Comparison of ENCODE assay signal across 32 mouse cellular contexts in genomic region chrX:114955066-114955465, GRCm38 (mm10). TPM values are rescaled to one million over a fixed set of nuclear protein-coding genes. Genes with fewer than 3 reads are reported as not detected.
DNase-seq lines count a peak whose midpoint lies in the region; ATAC-seq and TF ChIP-seq lines count a peak whose summit lies in the region.
"Had no signal": no experiment of that assay in that cellular context is flagged by ENCODE, and none has a peak within 500 bp of the region (broad histone marks: within the 10 kb centered on the region; RNA-seq: fewer than 3 reads in every experiment).

No protein-coding gene starts in this region.

- no peak overlapping the region for H3K27ac ChIP-seq in heart, postnatal 0 days (ENCODE audit: low read depth)
- H3K27ac ChIP-seq in heart, adult 2 months = no peak overlapping the region
- H3K27ac ChIP-seq: forebrain, embryonic 10.5 days; forebrain, embryonic 13.5 days; hindbrain, embryonic 12.5 days; hindbrain, embryonic 15.5 days had no signal

- no peak for TF ChIP-seq POLR2A in heart, adult 2 months (IDR thresholded peaks at IDR 0.05; ENCODE audit: insufficient read depth, low read depth, low read length)

- H3K4me3 ChIP-seq in heart, postnatal 0 days (ENCODE audit: low read depth, low read length) = no peak overlapping the region
- no peak overlapping the region for H3K4me3 ChIP-seq in heart, adult 2 months
- H3K4me3 ChIP-seq: forebrain, embryonic 10.5 days; forebrain, embryonic 13.5 days; hindbrain, embryonic 12.5 days; hindbrain, embryonic 15.5 days had no signal

- H3K27me3 ChIP-seq in heart, postnatal 0 days (ENCODE audit: control insufficient read depth, insufficient read depth, low read length) = no peaks in the 10 kb centered on the region
- no peaks in the 10 kb centered on the region for H3K27me3 ChIP-seq in heart, adult 2 months (ENCODE audit: control insufficient read depth, insufficient read depth, low read length)
- H3K27me3 ChIP-seq: forebrain, embryonic 13.5 days; hindbrain, embryonic 12.5 days; hindbrain, embryonic 15.5 days had no signal

- no peaks in the 10 kb centered on the region for H3K9me3 ChIP-seq in heart, postnatal 0 days (replicated peaks; ENCODE audit: control insufficient read depth, low read length)
- H3K9me3 ChIP-seq: forebrain, embryonic 13.5 days; hindbrain, embryonic 12.5 days; hindbrain, embryonic 15.5 days had no signal

- no peaks in the 10 kb centered on the region for H3K4me1 ChIP-seq in heart, postnatal 0 days (ENCODE audit: control insufficient read depth, insufficient read depth)
- no peaks in the 10 kb centered on the region for H3K4me1 ChIP-seq in heart, adult 2 months (ENCODE audit: control insufficient read depth, insufficient read depth, low read length)
- H3K4me1 ChIP-seq: forebrain, embryonic 10.5 days; forebrain, embryonic 13.5 days; hindbrain, embryonic 12.5 days; hindbrain, embryonic 15.5 days had no signal

- no peaks in the 10 kb centered on the region for H3K79me2 ChIP-seq in heart, adult 2 months (replicated peaks; ENCODE audit: control insufficient read depth, insufficient read depth, low read length)

- ATAC-seq in heart, postnatal 0 days (ENCODE audit: insufficient read depth, low read depth) = no peak
- ATAC-seq: forebrain, embryonic 13.5 days; forebrain, embryonic 16.5 days; intestine, postnatal 0 days had no signal

- H3K36me3 ChIP-seq in heart, postnatal 0 days (replicated peaks; ENCODE audit: control insufficient read depth, insufficient read depth, low read length) = no peaks in the 10 kb centered on the region
- H3K36me3 ChIP-seq in heart, adult 2 months (ENCODE audit: control insufficient read depth, insufficient read depth, low read length) = no peaks in the 10 kb centered on the region
- H3K36me3 ChIP-seq: forebrain, embryonic 10.5 days; hindbrain, embryonic 12.5 days; hindbrain, embryonic 15.5 days had no signal

- WGBS in heart, postnatal 0 days = 10% methylated on average over 1 of the region's 1 CpGs
- WGBS in heart, adult 2 months = 16% methylated on average over 1 of the region's 1 CpGs

- no peak overlapping the region for H3K9ac ChIP-seq in heart, postnatal 0 days (replicated peaks; ENCODE audit: low read depth, low read length)
- H3K9ac ChIP-seq in heart, adult 2 months (ENCODE audit: low read depth, low read length) = no peak overlapping the region
- H3K9ac ChIP-seq: forebrain, embryonic 13.5 days; hindbrain, embryonic 12.5 days; hindbrain, embryonic 15.5 days had no signal

- H3K4me2 ChIP-seq in heart, postnatal 0 days (ENCODE audit: low read depth, low read length) = no peak overlapping the region
- H3K4me2 ChIP-seq: forebrain, embryonic 13.5 days; hindbrain, embryonic 12.5 days; hindbrain, embryonic 15.5 days had no signal

- no peak for TF ChIP-seq CTCF in heart, postnatal 0 days (IDR thresholded peaks at IDR 0.05; ENCODE audit: low read depth)
- TF ChIP-seq CTCF in heart, adult 2 months (IDR thresholded peaks at IDR 0.05) = no peak

- peak; percentile 0 for DNase-seq in embryo, embryonic 9.5 days (ENCODE audit: extremely low spot score)
- no peak for DNase-seq in embryo, embryonic 11 days
- DNase-seq in heart, postnatal 0 days (ENCODE audit: low spot score) = peak; percentile 7
- DNase-seq in heart, adult 2 months = no peak
- DNase-seq in ZHBTc4 (ENCODE audit: low read depth, low spot score) = peak; percentile 74
- no peak for DNase-seq in testis, postnatal 10 days (ENCODE audit: low spot score)
- DNase-seq: adrenal gland, adult 8-10 months; adrenal gland, postnatal 25 days; cerebellum, adult 11 months; cerebellum, adult 2 months; cerebellum, adult 9-11 months; cerebellum, postnatal 25 days; gastrocnemius, postnatal 10 days; gastrocnemius, postnatal 36 days; heart, adult 11 months; kidney, adult 2 months had no signal

- no peak for TF ChIP-seq EP300 in heart, postnatal 0 days (IDR thresholded peaks at IDR 0.05; ENCODE audit: low read depth)
- no peak for TF ChIP-seq EP300 in heart, adult 2 months (IDR thresholded peaks at IDR 0.05; ENCODE audit: insufficient read depth, low read depth, low read length)

- intact Hi-C loops in heart, adult 2 months (cut with DNase I) = no loop called here

RNA-seq across cellular contexts. Expression of gene Ube2dnl2, which starts 47.7 kb away (rescaled TPM):
- total RNA-seq in heart, postnatal 0 days (2014; rRNA removed; ENCODE audit: low replicate concordance) = 1.4 TPM in 1 of 2 replicates, not detected in the other
- polyA plus RNA-seq in heart, postnatal 0 days (2015; fragmentation: Nextera tagmentation; extraction: Ambion mirVana) = 0.22 TPM in 1 of 2 replicates, not detected in the other
- total RNA-seq in heart, adult 2 months (2021) = not detected
- not detected in 2 replicates for polyA plus RNA-seq in heart, adult 2 months (2012; rRNA removed)
- total RNA-seq: adrenal gland, adult 8-10 months; adrenal gland, postnatal 25 days; common myeloid progenitor, adult 5-6 weeks; gastrocnemius, adult 18-20 months; gastrocnemius, postnatal 10 days; gastrocnemius, postnatal 36 days; heart, postnatal 25 days; hematopoietic stem cell, adult 5-6 weeks; MEL had no signal
- polyA plus RNA-seq: cerebellum, adult 2 months; embryonic facial prominence, embryonic 11.5 days; embryonic facial prominence, embryonic 14.5 days; forebrain, embryonic 10.5 days; forebrain, embryonic 13.5 days; forebrain, embryonic 16.5 days; heart, embryonic 16.5 days; hindbrain, embryonic 12.5 days; hindbrain, embryonic 15.5 days; intestine, embryonic 14.5 days; intestine, postnatal 0 days; kidney, adult 2 months; kidney, embryonic 14.5 days had no signal

RNA-seq across cellular contexts. Expression of gene Ube2dnl1, which starts 50.3 kb away (rescaled TPM):
- total RNA-seq in heart, postnatal 0 days (2014; rRNA removed; ENCODE audit: low replicate concordance) = not detected in 2 replicates
- polyA plus RNA-seq in heart, postnatal 0 days (2015; fragmentation: Nextera tagmentation; extraction: Ambion mirVana) = not detected in 2 replicates
- not detected for total RNA-seq in heart, adult 2 months (2021)
- polyA plus RNA-seq in heart, adult 2 months (2012; rRNA removed) = not detected in 2 replicates
- total RNA-seq: adrenal gland, adult 8-10 months; adrenal gland, postnatal 25 days; common myeloid progenitor, adult 5-6 weeks; gastrocnemius, adult 18-20 months; gastrocnemius, postnatal 10 days; gastrocnemius, postnatal 36 days; heart, postnatal 25 days; hematopoietic stem cell, adult 5-6 weeks; MEL had no signal
- polyA plus RNA-seq: cerebellum, adult 2 months; embryonic facial prominence, embryonic 11.5 days; embryonic facial prominence, embryonic 14.5 days; forebrain, embryonic 10.5 days; forebrain, embryonic 13.5 days; forebrain, embryonic 16.5 days; heart, embryonic 16.5 days; hindbrain, embryonic 12.5 days; hindbrain, embryonic 15.5 days; intestine, embryonic 14.5 days; intestine, postnatal 0 days; kidney, adult 2 months; kidney, embryonic 14.5 days had no signal

Comparison
In these comparisons a context has a peak if more than half of its experiments do, and no peak if none do; other contexts are left out.
1. DNase-seq: peak in embryo, embryonic 9.5 days (single experiment), heart, postnatal 0 days (single experiment) and ZHBTc4 (single experiment); none in embryo, embryonic 11 days (single experiment), heart, adult 2 months (0 of 2) and testis, postnatal 10 days (single experiment).